Mouse (Mus musculus): ENCODE results near the gene Eif4g1. TPM values are rescaled to one million over a fixed set of nuclear protein-coding genes. Genes with fewer than 3 reads are reported as not detected.
A peak's percentile ranks its signal among the peaks of the same experiment; 100 is the strongest.
"Not testable (repeated sequence)": the region's sequence is repeated elsewhere in the genome, so short reads cannot be mapped to it uniquely, and the experiment has no call there.

Gene Eif4g1
- polyA plus RNA-seq (2014; fragmentation: Nextera tagmentation; extraction: Ambion mirVana): 180 TPM in 2 replicates

DNA sequence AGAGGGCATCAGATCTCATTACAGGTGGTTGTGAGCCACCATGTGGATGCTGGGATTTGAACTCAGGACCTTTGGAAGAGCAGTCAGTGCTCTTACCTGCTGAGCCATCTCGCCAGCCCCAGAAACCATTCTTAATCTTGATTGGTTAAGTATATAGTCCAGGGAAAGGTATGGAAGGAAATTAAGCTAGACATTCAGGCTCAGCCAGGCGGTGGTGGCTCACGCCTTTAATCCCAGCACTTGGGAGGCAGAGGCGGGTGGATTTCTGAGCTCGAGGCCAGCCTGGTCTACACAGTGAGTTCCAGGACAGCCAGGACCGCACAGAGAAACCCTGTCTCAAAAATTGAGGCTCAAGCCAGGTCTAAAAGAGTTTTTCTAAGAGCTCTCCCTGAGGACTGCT, at the start of gene Eif4g1:
Gene Eif4g1, plus strand, starts transcription at position 301 of the 400 bp plus-strand sequence.
- WGBS: 98% methylated on average over 3 of the region's 6 CpGs
- not testable (repeated sequence) for H3K27ac ChIP-seq (ENCODE audit: low read length); ATAC-seq (ENCODE audit: insufficient number of reproducible peaks, insufficient read depth, low FRiP score, low read depth); H3K9me3 ChIP-seq (ENCODE audit: control insufficient read depth, low read depth, low read length); H3K4me3 ChIP-seq (ENCODE audit: low read depth, low read length); H3K36me3 ChIP-seq (ENCODE audit: control insufficient read depth, insufficient read depth, low read length); H3K27me3 ChIP-seq (ENCODE audit: control insufficient read depth, insufficient read depth, low read length); H3K4me1 ChIP-seq (ENCODE audit: control insufficient read depth, insufficient read depth, low read length); H3K9ac ChIP-seq (replicated peaks; ENCODE audit: low read depth, low read length); H3K4me2 ChIP-seq (replicated peaks; ENCODE audit: low read depth, low read length)

DNA sequence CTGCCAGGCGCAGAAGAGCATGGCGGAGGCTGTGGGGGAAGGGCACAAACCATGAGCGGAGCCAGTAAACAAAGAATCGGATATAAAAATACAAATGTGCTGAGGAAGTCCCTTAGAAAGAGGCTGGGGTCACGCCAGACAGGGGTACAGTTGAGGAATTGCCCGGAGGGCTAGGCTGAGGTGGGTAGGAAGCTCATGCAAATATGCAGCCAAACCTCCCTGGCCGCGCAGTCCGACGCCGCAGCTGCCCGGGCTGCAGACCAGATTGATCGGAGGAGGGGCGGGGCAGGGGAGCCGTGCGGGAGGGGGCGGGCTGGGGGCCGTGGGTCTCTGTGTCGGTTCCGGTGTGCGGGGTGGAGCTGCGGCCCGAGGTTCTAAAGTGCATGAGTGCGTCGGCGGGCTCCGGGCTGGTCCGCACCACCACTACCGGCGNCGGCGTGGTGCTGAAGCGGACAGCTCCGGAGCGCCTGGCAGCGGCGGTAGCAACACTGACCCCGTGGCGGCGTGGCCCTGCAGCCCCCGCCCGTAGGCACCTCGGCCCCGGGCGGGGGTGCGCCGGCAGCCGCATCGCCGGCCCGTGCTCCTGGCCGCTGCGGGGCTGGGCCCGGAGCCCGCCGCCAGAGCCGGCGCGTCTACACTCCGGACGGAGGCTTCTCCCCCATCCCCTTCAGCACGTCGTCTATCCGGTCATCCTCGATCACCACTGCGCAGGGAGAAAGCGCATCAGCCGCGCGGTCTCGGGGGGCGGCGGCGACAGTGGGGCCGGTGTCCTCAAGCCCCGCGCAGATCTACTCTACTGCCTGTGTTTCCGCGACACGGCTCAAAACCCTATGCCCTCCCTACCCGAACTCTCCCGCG, 48.3 kb upstream of the Eif4g1 start:
- Histone ChIP-seq H3K4me3 (ENCODE audit: low read depth, low read length) (peak overlapping the region; percentile 65), H3K4me2 (replicated peaks; ENCODE audit: low read depth, low read length) (peak overlapping the region; percentile 98), H3K36me3 (ENCODE audit: control insufficient read depth, insufficient read depth, low read length) (no peaks in the 10 kb centered on the region), H3K9me3 (ENCODE audit: control insufficient read depth, low read depth, low read length) (no peaks in the 10 kb centered on the region), H3K27ac (ENCODE audit: low read length) (no peak overlapping the region), H3K4me1 (ENCODE audit: control insufficient read depth, insufficient read depth, low read length) (peaks cover 8% of the 10 kb centered on the region; the same call in 1 of the 2 replicates), H3K27me3 (ENCODE audit: control insufficient read depth, insufficient read depth, low read length) (peaks cover 12% of the 10 kb centered on the region), H3K9ac (replicated peaks; ENCODE audit: low read depth, low read length) (no peak overlapping the region)
- whole genome bisulfite sequencing: 3% methylated on average over 69 of the region's 83 CpGs
- ATAC-seq (ENCODE audit: insufficient number of reproducible peaks, insufficient read depth, low FRiP score, low read depth): peak; percentile 40; the same call in 1 of the 2 replicates

DNA sequence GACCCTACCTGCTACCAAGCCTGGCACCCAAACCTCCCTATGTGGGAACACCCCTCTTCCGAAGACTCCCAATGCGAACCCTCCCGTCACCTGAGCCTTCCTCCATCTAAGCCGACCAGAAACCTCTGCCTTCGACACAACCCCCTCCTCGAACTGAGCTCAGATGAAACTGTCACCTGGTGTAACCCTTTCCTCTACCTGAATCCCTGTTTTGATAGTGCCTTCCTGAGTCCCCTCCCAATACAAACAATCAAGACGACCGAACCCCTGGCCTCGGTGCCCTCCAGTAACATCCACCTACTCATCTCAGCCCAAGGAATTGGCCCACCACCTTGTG, 47.7 kb upstream of the Eif4g1 start:
- H3K9ac ChIP-seq (replicated peaks; ENCODE audit: low read depth, low read length): no peak overlapping the region
- no peak for ATAC-seq (ENCODE audit: insufficient number of reproducible peaks, insufficient read depth, low FRiP score, low read depth)

DNA sequence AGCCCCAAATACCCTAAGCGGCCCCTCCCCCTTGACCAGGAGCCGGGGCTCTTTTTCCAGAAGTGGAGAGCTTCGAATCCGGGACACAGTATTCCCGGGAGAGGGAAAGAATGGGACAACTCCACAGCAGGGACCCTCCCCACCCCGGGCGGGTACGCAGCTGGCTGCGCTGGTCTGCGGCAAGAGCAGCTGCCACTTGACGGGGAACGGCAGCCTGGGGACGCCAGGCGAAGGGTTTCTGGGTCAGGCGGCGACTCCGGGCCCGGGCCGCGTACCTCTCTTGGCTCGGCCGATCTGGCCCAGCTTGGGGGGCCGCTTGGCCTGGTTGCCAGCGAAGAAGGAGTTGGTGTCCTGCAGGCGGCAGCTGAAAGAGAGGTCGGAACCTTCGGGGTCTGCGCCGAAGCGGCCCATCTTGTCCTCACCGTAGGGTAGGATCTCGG, 47.3 kb upstream of the Eif4g1 start:
- whole genome bisulfite sequencing: under 1% methylated on average over 32 of the region's 32 CpGs
- H3K9ac ChIP-seq (replicated peaks; ENCODE audit: low read depth, low read length): no peak overlapping the region
- peaks cover 8% of the 10 kb centered on the region; the same call in 1 of the 2 replicates for H3K4me1 ChIP-seq (ENCODE audit: control insufficient read depth, insufficient read depth, low read length)
- no peak overlapping the region for H3K27ac ChIP-seq (ENCODE audit: low read length)
- H3K9me3 ChIP-seq (ENCODE audit: control insufficient read depth, low read depth, low read length): no peaks in the 10 kb centered on the region
- peak overlapping the region; percentile 65 for H3K4me3 ChIP-seq (ENCODE audit: low read depth, low read length)
- ATAC-seq (ENCODE audit: insufficient number of reproducible peaks, insufficient read depth, low FRiP score, low read depth): no peak
- peak overlapping the region; percentile 98 for H3K4me2 ChIP-seq (replicated peaks; ENCODE audit: low read depth, low read length)
- no peaks in the 10 kb centered on the region for H3K36me3 ChIP-seq (ENCODE audit: control insufficient read depth, insufficient read depth, low read length)
- H3K27me3 ChIP-seq (ENCODE audit: control insufficient read depth, insufficient read depth, low read length): peaks cover 12% of the 10 kb centered on the region

More for the DNA sequence above, 47.7 kb upstream of the Eif4g1 start:
- Histone ChIP-seq H3K36me3 (ENCODE audit: control insufficient read depth, insufficient read depth, low read length) (no peaks in the 10 kb centered on the region), H3K9me3 (ENCODE audit: control insufficient read depth, low read depth, low read length) (no peaks in the 10 kb centered on the region), H3K27ac (ENCODE audit: low read length) (no peak overlapping the region), H3K4me1 (ENCODE audit: control insufficient read depth, insufficient read depth, low read length) (peaks cover 8% of the 10 kb centered on the region; the same call in 1 of the 2 replicates), H3K4me3 (ENCODE audit: low read depth, low read length) (peak overlapping the region; percentile 65), H3K4me2 (replicated peaks; ENCODE audit: low read depth, low read length) (peak overlapping the region; percentile 98), H3K27me3 (ENCODE audit: control insufficient read depth, insufficient read depth, low read length) (peaks cover 12% of the 10 kb centered on the region)
- 2% methylated on average over 9 of the region's 9 CpGs for WGBS

GRCm38 (mm10) chr16:20621191-20621990, 46.7 kb upstream of the Eif4g1 start, which contains the start of gene Camk2n2:
Gene Camk2n2, minus strand, starts transcription at chr16:20621287.
- Histone ChIP-seq H3K9ac (replicated peaks; ENCODE audit: low read depth, low read length) (peak within 1 kb of the TSS; percentile 53), H3K27me3 (ENCODE audit: control insufficient read depth, insufficient read depth, low read length) (peaks cover 12% of the 10 kb centered on the region), H3K4me1 (ENCODE audit: control insufficient read depth, insufficient read depth, low read length) (peaks cover 8% of the 10 kb centered on the region; the same call in 1 of the 2 replicates), H3K4me3 (ENCODE audit: low read depth, low read length) (peak within 1 kb of the TSS; percentile 65), H3K27ac (ENCODE audit: low read length) (peak within 1 kb of the TSS; percentile 52; the same call in 1 of the 2 replicates), H3K9me3 (ENCODE audit: control insufficient read depth, low read depth, low read length) (no peaks in the 10 kb centered on the region), H3K36me3 (ENCODE audit: control insufficient read depth, insufficient read depth, low read length) (no peaks in the 10 kb centered on the region), H3K4me2 (replicated peaks; ENCODE audit: low read depth, low read length) (peak within 1 kb of the TSS; percentile 98)
- under 1% methylated on average over 82 of the region's 92 CpGs for WGBS
- ATAC-seq (ENCODE audit: insufficient number of reproducible peaks, insufficient read depth, low FRiP score, low read depth): peak; percentile 44

DNA sequence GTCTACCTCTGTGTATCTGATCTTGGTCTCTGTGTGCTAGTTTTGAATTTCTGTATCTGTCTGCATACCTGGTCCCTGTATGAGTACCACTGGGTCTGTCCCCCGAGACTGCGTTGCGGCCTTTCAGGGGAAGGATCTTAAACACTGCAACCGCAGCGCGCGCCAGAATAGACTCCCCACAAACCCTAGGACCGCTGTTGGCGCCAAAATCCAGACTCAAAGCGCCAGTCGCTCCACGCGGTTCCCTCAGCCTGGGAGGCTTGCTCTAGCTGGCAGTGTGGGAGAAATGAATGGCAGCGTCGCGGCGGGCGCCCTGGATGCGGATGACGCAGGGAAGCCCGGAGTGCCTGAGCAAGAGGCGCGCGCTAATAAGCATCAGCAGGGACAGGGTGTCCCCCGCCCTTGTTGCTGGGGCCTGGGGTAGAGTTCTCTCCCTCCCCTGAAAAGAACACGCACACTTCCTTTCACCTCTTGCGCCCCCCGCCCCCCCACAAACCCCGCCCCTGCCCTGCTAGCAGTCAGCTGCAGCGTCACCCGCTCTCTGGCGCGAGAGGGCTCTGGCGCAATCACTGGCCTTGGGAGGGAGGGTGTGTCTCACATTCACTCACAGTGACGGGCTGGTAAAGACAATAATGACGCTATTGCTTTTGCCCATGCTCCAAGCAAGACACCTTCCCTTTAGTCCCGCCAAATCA, 46.0 kb upstream of the Eif4g1 start:
- H3K27ac ChIP-seq (ENCODE audit: low read length): 0 out of 2 replicates have a peak overlapping the region, but pooled peaks have one; percentile 52
- H3K4me2 ChIP-seq (replicated peaks; ENCODE audit: low read depth, low read length): peak overlapping the region; percentile 98
- no peaks in the 10 kb centered on the region for H3K36me3 ChIP-seq (ENCODE audit: control insufficient read depth, insufficient read depth, low read length)
- peak overlapping the region; percentile 53 for H3K9ac ChIP-seq (replicated peaks; ENCODE audit: low read depth, low read length)
- peaks cover 12% of the 10 kb centered on the region for H3K27me3 ChIP-seq (ENCODE audit: control insufficient read depth, insufficient read depth, low read length)
- under 1% methylated on average over 37 of the region's 37 CpGs for WGBS
- H3K9me3 ChIP-seq (ENCODE audit: control insufficient read depth, low read depth, low read length): no peaks in the 10 kb centered on the region
- ATAC-seq (ENCODE audit: insufficient number of reproducible peaks, insufficient read depth, low FRiP score, low read depth): peak; percentile 54
- H3K4me1 ChIP-seq (ENCODE audit: control insufficient read depth, insufficient read depth, low read length): peaks cover 8% of the 10 kb centered on the region; the same call in 1 of the 2 replicates
- peak overlapping the region; percentile 65 for H3K4me3 ChIP-seq (ENCODE audit: low read depth, low read length)

DNA sequence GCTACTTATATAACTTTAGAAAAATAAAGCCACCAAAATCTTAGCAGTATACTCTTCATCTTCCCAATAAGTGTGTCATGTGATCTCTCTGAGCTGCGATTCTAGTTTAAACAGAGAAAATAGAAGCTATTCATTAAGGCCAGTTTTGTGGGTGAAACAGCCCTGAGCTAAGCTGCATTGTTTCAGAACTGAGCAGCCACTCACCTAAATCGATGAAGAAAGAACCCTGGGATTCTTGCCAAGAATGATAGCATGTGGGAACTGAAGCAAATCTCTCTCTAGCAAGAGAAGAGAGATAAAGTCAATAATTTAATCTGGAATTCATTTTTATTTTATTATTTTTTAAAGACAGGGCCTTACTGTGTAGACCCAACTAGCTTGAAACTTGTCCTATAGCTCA, 44.9 kb upstream of the Eif4g1 start:
- no peak overlapping the region for H3K4me2 ChIP-seq (replicated peaks; ENCODE audit: low read depth, low read length)
- no peaks in the 10 kb centered on the region for H3K9me3 ChIP-seq (ENCODE audit: control insufficient read depth, low read depth, low read length)
- H3K9ac ChIP-seq (replicated peaks; ENCODE audit: low read depth, low read length): no peak overlapping the region
- no peak overlapping the region for H3K27ac ChIP-seq (ENCODE audit: low read length)
- H3K4me1 ChIP-seq (ENCODE audit: control insufficient read depth, insufficient read depth, low read length): peaks cover 8% of the 10 kb centered on the region; the same call in 1 of the 2 replicates
- H3K4me3 ChIP-seq (ENCODE audit: low read depth, low read length): no peak overlapping the region
- H3K36me3 ChIP-seq (ENCODE audit: control insufficient read depth, insufficient read depth, low read length): no peaks in the 10 kb centered on the region
- 43% methylated on average over 2 of the region's 2 CpGs for WGBS
- peaks cover 12% of the 10 kb centered on the region for H3K27me3 ChIP-seq (ENCODE audit: control insufficient read depth, insufficient read depth, low read length)
- no peak for ATAC-seq (ENCODE audit: insufficient number of reproducible peaks, insufficient read depth, low FRiP score, low read depth)

All from stomach, embryonic 14.5 days (tissue).